Mouse (Mus musculus) cerebellum, adult 2 months (tissue): ENCODE results near the gene Bysl. TPM values are rescaled to one million over a fixed set of nuclear protein-coding genes. Genes with fewer than 3 reads are reported as not detected.

ENCODE experiments used
- DNase-seq, 2 experiments: peaks; one replicate each; pipeline ENCODE4 v3.0.0; 2021
- H3K27ac ChIP-seq: fragments of 200-500 bp; 2 replicates; pipeline ENCODE4 v1.5.1; 2012; ENCODE audit warnings: low read length, control low read depth, inconsistent platforms; ENCODE audit not compliant: insufficient read depth
- H3K27me3 ChIP-seq: fragments of 200-500 bp; 2 replicates; pipeline ENCODE4 v1.6.1; 2012; ENCODE audit warnings: inconsistent platforms, mild to moderate bottlenecking, low read length, moderate library complexity; ENCODE audit not compliant: control insufficient read depth, insufficient read depth
- H3K4me1 ChIP-seq: fragments of 200-500 bp; 2 replicates; pipeline ENCODE4 v1.6.1; 2011; ENCODE audit warnings: low read length; ENCODE audit not compliant: control insufficient read depth, insufficient read depth
- H3K4me3 ChIP-seq: fragments of 200-500 bp; replicated peaks from 2 replicates; pipeline ENCODE3; 2011; ENCODE audit warnings: mild to moderate bottlenecking, low read depth, low read length, control low read depth; ENCODE audit not compliant: insufficient read depth
- CTCF ChIP-seq: fragments of 200-500 bp; IDR thresholded peaks from 2 replicates; pipeline ENCODE4 v1.5.1; 2011; ENCODE audit warnings: low read depth, mild to moderate bottlenecking, control low read depth, low read length, moderate library complexity, borderline replicate concordance; ENCODE audit not compliant: insufficient read depth
- POLR2A ChIP-seq: fragments of 200-500 bp; IDR thresholded peaks from 2 replicates; pipeline ENCODE4 v1.6.1; 2011; ENCODE audit warnings: low read length, control low read depth, borderline replicate concordance; ENCODE audit not compliant: insufficient read depth
- WGBS: fragments of 180-500 bp; shearing (Covaris S2); methylation state at CpG from one replicate; pipeline ENCODE4 v1.1.7; 2018; 5-methylcytosine and 5-hydroxymethylcytosine counted together
- polyA plus RNA-seq: library from polyadenylated mRNA; depleted of rRNA; stranded (reverse); fragments of >200 nt; gene quantifications from 2 replicates; pipeline ENCODE4 v1.2.3, GENCODE M21; 2012

Bysl gene
- polyA plus RNA-seq, 1 experiment = 14.9 TPM

GRCm38 (mm10) chr17:47597838-47598579, 13.3 kb downstream of the Bysl start:
- DNase-seq = peak; percentile 22 to 48
- H3K4me3 ChIP-seq = no peak overlapping the region
- 13% methylated on average over 10 of the region's 10 CpGs for WGBS
- H3K27ac ChIP-seq = no peak overlapping the region
- TF ChIP-seq POLR2A = no peak
- peak; percentile 58 for TF ChIP-seq CTCF
- no peaks in the 10 kb centered on the region for H3K27me3 ChIP-seq
- peaks cover 12% of the 10 kb centered on the region for H3K4me1 ChIP-seq

DNA sequence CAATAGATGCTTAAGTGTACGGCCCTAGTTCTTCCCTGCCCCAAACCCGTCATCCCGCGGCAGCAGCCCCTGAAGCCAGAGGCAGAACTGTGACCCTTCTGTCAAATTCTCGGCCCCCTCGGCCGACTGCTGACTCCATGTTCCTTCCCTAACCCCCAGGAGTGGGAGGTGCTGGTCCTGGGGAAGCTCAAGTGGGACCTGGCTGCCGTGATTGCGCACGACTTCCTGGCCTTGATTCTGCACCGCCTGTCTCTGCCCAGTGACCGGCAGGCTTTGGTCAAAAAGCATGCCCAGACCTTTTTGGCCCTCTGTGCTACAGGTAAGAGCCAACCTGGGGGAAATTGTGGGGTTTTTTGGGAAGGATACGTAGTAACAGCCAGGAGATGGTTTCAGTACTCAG, 14.0 kb downstream of the Bysl start:
- 72% methylated on average over 13 of the region's 13 CpGs for WGBS
- no peak for TF ChIP-seq POLR2A
- no peak for TF ChIP-seq CTCF
- H3K27me3 ChIP-seq = no peaks in the 10 kb centered on the region
- H3K27ac ChIP-seq = no peak overlapping the region
- no peak for DNase-seq
- peaks cover 12% of the 10 kb centered on the region for H3K4me1 ChIP-seq
- no peak overlapping the region for H3K4me3 ChIP-seq

- TF ChIP-seq CTCF (no peak), POLR2A (no peak)
- no peak for DNase-seq
- H3K4me1 ChIP-seq = peaks cover 12% of the 10 kb centered on the region
- WGBS = 72% methylated on average over 5 of the region's 5 CpGs
- H3K27me3 ChIP-seq = no peaks in the 10 kb centered on the region
- H3K4me3 ChIP-seq = no peak overlapping the region
- no peak overlapping the region for H3K27ac ChIP-seq
These were observed 14.5 kb downstream of the Bysl start for GRCm38 (mm10) chr17:47596839-47597164.

GRCm38 (mm10) chr17:47596162-47596838, 15.0 kb downstream of the Bysl start:
- H3K4me1 ChIP-seq = peaks cover 12% of the 10 kb centered on the region
- H3K27ac ChIP-seq = no peak overlapping the region
- no peak overlapping the region for H3K4me3 ChIP-seq
- no peak for DNase-seq
- WGBS = 61% methylated on average over 6 of the region's 6 CpGs
- no peaks in the 10 kb centered on the region for H3K27me3 ChIP-seq
- TF ChIP-seq POLR2A (no peak), CTCF (no peak)

DNA sequence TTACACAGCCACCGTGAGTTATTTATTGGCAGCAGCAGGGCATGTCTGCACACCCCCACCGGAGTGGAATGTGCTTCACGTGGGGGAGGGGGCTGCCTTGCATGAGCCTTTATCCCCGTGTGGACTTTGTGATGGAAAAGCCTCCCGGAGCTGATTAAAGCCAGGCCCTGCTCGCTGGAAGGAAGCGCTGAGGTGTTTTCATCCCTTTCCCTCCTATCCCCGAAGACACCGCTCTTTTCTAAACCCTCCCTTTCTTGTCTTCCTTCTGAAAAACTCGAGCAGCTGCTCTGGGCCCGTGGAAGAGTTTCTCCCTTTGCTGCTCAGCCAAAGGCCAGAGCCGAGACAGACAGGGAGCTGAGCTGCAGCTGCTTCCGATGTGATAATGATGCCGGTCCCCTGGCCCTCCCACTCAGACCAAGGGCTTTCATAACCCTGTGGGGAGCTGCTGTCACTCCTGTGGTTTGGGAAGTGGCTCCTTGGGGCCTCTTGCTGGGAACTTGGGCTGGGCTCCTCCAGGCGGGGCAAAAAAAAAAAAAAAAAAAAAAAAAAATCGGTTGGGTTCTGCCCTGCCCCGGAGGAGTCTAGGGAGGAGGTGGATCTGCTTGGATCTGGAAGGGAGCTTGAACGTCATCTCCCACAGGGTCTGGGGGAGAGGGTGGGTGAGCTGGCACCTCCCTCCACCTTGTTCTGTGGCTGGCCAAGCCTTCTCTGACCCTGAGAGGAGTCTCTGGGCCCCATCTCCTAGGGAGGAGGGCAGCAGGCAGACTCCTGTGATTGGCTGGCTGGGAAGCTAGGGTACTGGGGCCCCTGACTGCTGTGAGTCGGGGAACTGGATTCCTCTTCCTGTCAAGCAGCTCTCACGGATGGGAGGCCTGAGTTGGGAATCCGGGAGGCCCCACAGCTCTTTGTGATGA, 15.8 kb downstream of the Bysl start:
- TF ChIP-seq CTCF = no peak
- no peak for TF ChIP-seq POLR2A
- H3K4me3 ChIP-seq = no peak overlapping the region
- no peaks in the 10 kb centered on the region for H3K27me3 ChIP-seq
- peak in 1 of 2 experiments; percentile 19 for DNase-seq
- H3K4me1 ChIP-seq = peaks cover 12% of the 10 kb centered on the region
- 25% methylated on average over 21 of the region's 21 CpGs for WGBS
- H3K27ac ChIP-seq = no peak overlapping the region

- Histone ChIP-seq H3K27ac (no peak overlapping the region), H3K4me3 (peak overlapping the region; percentile 19), H3K4me1 (peaks cover 12% of the 10 kb centered on the region), H3K27me3 (no peaks in the 10 kb centered on the region)
- no peak for TF ChIP-seq POLR2A
- 14% methylated on average over 9 of the region's 9 CpGs for WGBS
- DNase-seq = no peak
These were observed 16.4 kb downstream of the Bysl start for GRCm38 (mm10) chr17:47594969-47595247.

DNA sequence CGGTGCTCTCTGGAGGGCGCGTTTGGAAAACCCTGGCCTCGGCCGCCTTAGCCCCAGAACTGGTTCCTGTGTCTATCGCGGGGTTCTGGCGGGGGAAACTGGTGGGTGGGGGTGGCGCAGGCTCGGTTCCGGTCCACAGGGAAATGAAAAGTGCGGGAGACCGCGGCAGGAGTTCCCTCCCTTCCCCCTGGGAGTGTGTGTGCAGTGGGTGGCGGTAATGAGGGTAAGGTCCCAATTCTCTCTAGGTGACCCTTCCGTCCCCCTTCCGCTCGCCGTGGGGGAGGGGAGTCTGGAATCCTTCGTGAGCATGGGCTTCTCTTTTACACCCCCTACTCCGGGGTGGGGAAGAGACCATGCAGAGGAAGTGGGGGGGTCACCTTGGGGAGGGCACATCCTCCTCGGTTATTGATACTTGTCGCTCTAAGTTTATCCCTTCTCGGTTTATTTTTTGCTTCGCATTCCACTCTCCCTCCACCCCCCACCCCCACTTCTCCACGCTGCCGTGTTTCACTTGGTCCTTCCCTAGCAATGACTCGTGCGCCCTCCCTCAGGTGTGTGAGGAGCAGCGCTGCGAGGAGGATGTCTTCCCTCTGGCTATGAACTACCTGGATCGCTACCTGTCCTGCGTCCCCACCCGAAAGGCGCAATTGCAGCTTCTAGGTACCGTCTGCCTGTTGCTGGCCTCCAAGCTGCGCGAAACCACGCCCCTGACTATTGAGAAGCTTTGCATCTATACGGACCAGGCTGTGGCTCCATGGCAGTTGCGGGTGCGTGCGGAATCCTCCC, 16.9 kb downstream of the Bysl start:
- 1% methylated on average over 43 of the region's 43 CpGs for WGBS

More for the DNA sequence above, 16.9 kb downstream of the Bysl start:
- Histone ChIP-seq H3K4me1 (peaks cover 12% of the 10 kb centered on the region), H3K4me3 (peak overlapping the region; percentile 90), H3K27me3 (no peaks in the 10 kb centered on the region), H3K27ac (no peak overlapping the region)
- peak; percentile 34 to 46 for DNase-seq
- TF ChIP-seq CTCF = no peak
- TF ChIP-seq POLR2A = no peak
